Mouse (Mus musculus): ENCODE results near the gene Irak4.

Gene Irak4

DNA sequence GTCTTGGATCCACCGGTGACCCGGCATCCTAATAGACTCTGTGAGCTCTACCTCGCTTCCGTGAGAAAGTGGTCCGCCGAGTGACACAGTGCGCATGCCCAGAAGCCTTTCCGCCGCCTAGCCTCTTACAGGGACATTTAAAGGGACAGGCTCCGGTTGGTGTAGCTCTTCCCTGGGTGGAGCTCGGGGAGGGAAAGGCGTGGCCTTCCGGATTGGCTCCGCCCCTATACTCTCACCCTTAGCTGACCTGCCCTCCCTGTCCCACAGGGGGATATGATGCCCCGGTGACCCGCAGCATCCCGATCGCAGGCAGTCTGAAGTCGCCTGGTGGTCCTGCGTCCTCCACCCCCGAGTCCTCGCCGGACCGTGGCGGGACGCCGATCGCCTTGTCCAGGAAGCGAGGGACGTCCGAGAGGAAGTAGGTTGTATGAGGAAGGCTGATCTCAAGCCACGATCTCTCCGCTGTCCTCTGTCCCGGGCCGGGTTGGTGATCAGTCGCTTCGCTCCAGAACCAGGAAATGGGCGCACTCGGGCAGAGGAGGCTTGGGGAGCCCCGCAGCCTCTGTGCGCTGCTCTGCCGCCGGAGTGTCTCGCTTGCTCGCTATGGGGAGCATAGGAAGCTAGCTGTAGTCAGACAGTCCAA, at the start of gene Irak4, which contains the start of gene Pus7l:
TSS of gene Irak4 (plus strand) at position 235 of the 643 bp plus-strand sequence.
TSS of gene Pus7l (minus strand) at position 139 of the 643 bp plus-strand sequence.
- peak; percentile 83 to 94 for DNase-seq (ENCODE audit: low spot score in 2 of 2)

DNA sequence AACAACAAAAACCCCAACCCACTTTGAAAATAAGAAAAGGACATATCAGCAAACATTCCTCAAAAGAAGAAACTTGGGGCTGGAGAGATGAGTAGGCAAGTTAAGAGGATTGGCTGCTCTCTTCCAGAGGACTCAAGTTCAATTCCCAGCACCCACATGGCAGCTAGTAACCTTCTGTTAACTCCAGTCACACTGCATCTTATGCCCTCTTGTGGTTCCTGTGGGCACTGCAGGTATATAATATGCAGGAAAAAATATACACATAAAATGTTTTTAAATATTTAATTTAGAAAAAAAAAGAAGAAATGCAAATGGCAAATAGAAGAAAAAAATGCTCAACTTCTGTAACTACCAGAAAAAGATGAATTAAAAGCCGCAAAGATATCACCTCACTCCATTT, 49.0 kb upstream of the Irak4 start:
- no peak for DNase-seq (ENCODE audit: low spot score in 2 of 2)

GRCm38 (mm10) chr15:94495936-94496335, 47.5 kb upstream of the Irak4 start:
- no peak for DNase-seq (ENCODE audit: low spot score in 2 of 2)

DNA sequence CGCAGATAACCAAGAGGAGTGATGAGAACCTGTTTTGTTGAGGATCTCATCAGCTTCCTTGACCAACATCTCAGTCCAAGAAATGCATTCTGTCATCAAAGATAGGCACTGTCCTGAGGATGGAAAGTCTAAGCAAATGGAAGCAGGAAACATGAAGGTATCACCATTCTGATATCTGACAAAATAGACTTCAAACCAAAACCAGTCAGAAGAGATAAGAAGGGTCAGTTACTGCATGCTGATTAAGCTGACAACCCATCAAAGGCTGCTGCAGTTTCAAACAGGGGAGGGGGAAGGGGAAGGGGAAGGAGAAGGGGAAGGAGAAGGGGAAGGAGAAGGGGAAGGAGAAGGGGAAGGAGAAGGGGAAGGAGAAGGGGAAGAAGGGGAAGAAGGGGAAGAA, 44.2 kb upstream of the Irak4 start:
- no peak for DNase-seq (ENCODE audit: low spot score in 2 of 2)

DNA sequence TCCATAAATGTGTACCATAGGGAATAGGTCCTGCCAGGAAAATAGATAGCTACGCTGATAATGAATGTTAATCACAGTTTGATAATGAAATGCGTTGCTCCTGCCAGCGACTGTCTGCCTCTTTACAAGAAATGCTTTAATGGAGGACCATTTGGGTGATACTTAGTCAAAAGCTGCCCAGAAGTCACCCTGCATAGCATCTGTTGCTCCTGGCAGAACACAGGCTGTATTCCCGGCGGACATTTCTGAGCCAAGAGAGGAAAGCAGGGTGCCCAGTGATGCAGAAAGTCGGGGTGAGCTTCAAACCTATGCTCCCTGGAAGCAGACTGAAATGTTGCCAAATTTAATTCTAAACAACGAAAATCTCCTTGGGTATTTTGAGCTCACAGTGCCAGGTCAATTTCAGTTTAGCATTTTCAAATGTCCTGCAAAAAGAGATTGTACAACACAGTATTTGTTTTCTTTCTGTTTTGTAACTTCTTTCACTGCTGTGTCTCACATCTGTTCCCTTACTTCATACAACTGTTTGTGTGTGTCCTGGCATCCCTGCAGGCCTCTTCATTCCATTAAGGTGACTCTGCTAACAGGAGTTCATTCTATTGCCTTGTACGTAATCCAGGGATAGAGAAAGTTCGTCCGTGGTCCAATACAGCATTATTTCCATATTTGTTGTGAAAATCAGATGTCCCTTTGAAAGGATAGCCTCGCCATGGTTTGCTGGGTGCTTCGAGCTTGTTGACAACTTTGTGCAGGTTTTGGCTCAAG, 39.8 kb upstream of the Irak4 start:
- DNase-seq (ENCODE audit: low spot score in 2 of 2), result no peak

- DNase-seq (ENCODE audit: low spot score in 2 of 2), result no peak
Measured at GRCm38 (mm10) chr15:94517913-94518491, 25.4 kb upstream of the Irak4 start.

GRCm38 (mm10) chr15:94520205-94520900, 23.1 kb upstream of the Irak4 start:
- DNase-seq (ENCODE audit: low spot score in 2 of 2), result peak in 1 of 2 experiments; percentile 52

- DNase-seq (ENCODE audit: low spot score in 2 of 2), result no peak
Measured at GRCm38 (mm10) chr15:94520959-94521358, 22.5 kb upstream of the Irak4 start.

DNA sequence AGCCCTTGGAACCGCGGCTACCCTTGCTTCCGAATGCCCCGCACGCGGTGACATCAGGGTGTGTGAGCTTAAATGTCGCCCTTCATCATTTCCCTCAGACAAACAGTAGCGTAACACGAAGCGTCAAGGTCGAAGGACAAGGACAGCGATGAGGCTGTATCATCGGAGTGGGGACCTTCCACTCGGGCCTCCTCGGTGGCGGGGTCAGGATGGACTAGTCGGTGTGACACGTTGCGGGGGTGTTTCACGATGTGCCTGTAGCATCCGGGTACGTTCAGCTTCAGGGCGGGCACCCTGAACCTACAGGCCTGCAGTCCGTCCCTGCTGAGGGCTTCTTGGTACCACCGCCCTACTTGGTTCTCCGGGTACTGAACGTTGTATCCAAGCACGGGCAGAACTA, 20.2 kb upstream of the Irak4 start:
- DNase-seq (ENCODE audit: low spot score in 2 of 2), result no peak

GRCm38 (mm10) chr15:94524956-94525355, 18.5 kb upstream of the Irak4 start:
- no peak for DNase-seq (ENCODE audit: low spot score in 2 of 2)

DNA sequence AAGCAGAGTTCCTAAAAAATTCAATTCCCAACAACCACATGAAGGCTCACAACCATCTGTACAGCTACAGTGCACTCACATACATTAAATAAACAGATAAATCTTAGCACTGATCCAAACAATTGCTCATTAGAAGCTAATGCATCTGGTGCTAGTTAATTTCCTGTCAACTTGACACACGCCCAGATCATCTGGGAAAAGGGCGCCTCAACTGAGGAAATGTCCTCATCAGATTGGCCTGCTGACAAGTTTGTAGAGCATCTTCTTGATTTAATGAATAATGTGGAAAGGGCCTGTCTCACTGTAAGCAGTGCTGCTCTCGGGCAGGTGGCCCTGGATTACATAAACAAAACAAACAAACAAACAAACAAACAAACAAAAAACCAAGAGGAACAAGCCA, 12.9 kb upstream of the Irak4 start:
- no peak for DNase-seq (ENCODE audit: low spot score in 2 of 2)

DNA sequence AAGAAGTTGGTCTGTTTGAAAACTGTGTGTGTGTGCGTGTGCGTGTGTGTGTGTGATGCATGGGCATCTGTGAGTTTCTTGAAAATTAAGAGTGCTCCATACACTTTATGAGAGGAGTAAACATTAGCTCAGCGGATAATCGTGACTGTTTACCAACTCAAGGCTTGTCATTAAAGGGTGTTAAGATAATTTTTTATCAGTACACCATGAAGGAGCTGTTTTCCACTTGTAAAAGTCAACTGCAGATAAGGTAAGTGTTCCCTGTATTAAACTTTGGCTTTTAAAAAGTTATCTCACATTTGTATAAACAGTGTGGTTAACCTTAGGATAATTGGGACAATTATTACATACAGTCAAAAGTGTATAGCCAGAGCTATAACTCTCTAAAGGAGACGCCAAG, 11.1 kb upstream of the Irak4 start:
- no peak for DNase-seq (ENCODE audit: low spot score in 2 of 2)

DNA sequence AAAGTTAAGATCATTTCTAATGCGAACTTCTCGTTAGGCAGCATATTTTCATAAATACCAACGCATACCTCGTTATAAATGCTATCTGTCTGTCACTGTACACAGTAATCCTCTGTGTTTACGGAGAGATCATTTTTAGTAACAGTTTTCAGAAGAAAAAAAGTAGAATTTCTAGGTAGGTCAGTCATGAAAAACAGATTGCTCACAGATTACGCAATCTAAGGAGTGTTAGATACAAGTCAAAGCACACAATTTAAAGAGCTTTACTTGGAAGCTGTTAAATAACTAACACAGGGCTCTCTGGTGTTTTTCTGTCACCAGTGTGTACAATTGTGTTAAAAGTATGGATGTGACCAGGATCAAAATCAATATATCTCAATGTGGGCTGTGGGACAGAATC, 10.5 kb upstream of the Irak4 start:
- no peak for DNase-seq (ENCODE audit: low spot score in 2 of 2)

DNA sequence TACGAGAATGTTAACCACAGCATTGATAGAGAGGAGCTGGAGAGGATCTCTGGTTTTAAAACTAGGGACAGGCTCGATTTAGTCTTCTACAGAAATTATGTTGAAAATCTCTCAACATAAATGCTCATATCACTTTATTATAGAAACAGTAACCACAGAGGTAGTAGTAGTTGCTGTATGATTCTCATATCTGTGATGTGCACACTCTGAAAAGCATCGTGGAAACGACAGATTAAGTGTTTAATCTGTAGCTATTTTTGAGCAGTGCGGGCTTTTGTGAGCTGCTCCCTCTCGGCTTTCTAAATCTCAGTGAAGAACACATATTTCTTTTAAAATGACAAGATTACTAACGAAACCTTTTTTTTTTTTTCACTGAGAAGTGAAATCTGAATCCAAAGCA, 7.9 kb upstream of the Irak4 start:
- DNase-seq (ENCODE audit: low spot score in 2 of 2), result no peak

GRCm38 (mm10) chr15:94539296-94539695, 4.1 kb upstream of the Irak4 start:
- DNase-seq (ENCODE audit: low spot score in 2 of 2), result no peak

DNA sequence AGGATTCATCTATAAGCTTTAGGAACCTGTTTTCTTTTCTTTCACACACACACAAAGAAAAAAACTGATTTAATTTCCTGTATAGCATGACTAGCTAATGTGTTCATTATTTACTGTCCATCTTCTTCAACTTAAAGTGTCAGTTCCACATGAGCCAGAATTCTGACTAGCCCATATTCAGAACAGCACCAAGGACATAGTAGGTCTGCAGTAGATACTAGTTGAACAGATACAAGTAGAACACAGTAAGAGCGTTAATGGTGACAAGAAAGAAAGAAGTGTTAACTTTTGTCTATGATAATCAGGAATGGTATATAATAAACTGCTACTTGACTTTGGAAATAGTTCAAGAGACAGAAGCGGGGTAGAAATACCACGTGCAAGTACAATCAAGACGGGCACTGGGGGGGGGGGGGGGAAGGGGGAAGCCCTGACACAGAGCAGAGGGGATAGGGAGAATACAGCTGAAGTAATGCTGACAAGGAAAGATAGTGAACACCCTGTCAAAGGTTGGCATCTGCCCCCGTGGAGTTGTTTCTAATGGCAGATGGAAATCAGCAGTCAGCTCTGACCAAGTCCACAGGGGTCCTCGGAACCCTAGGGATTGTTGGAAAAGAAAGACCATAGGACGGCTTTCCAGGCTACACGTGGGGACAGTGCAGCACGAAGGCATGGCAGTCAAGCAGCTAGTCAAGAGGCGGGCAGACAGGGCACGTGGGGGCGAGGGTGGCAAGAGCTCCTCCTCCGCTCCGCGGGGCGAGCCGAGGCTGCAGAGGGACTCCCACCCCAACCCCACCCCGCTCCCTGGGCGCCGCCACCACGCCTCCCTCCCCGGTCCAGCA, 655 bp upstream of the Irak4 start:
- no peak for DNase-seq (ENCODE audit: low spot score in 2 of 2)

- DNase-seq (ENCODE audit: low spot score in 2 of 2), result no peak
Measured at GRCm38 (mm10) chr15:94544052-94544636, 701 bp downstream of the Irak4 start.

DNA sequence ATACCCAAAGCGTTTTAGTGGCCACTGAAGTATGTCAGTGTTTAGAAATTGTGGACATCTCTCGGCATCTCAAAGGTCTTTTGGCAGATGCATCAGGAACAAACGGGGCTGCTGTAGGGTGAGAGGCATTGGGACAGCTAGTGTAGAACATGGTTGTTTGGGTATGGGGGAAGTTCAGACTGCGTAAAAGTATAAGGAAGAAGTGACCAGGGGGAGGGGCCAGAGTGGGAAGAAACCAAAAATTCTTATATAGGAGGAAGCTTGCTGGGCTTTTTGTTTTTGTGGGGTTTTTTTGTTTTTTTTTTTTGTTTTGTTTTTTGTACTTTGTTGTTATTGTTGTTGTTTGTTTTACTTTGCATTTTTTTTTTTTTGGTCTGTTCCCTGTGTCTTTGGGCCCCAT, 1.4 kb downstream of the Irak4 start:
- DNase-seq (ENCODE audit: low spot score in 2 of 2), result no peak

GRCm38 (mm10) chr15:94553536-94553935, 10.1 kb downstream of the Irak4 start:
- no peak for DNase-seq (ENCODE audit: low spot score in 2 of 2)

DNA sequence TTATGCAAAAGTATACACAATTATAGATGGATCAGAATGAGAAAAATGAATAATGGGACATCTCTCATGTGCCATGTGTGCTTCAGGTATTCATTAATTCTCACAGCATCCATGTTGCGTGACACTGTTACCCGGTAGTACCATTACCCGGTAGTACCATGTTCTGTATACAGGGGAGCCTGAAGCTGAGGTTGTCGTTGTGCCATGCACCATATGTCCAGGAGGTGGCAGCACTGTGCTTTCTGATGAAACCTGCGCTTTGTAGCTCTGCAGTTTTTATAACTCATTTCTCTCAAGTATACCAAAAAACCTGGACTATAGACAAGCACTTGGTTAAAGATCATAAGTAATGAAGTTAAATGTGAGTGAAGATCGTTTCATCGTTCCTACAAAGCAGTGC, 14.0 kb downstream of the Irak4 start:
- peak; percentile 30 to 93 for DNase-seq (ENCODE audit: low spot score in 2 of 2)

All from left cerebral cortex, adult 9 months (tissue).